Mouse (Mus musculus): Measurements from ENCODE around the gene Rab24.

DNA sequence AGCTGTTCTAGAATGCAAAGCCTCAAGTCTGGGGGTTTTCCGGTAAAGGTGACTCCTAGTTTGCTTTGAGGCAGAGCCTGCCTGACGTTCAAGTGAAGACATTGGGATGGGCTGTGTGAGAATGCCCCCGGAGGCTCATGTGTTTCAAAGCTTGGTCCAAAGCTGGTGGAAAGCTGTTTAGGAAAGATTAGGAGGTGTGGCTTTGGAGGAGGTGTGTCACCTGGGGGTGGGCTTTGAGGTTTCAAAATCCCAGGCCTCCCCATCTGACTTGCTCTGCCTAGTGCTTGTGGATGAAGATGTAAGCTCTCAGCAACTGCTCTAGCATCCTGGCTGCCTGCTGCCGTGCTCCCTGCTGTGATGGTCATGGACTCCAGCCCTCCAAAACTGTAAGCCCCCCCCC, 14.0 kb upstream of the Rab24 start:
- TF ChIP-seq POLR2A (IDR thresholded peaks at IDR 0.05; ENCODE audit: borderline replicate concordance, extremely low read depth, insufficient read depth, insufficient read length, poor library complexity, severe bottlenecking) (no peak), CTCF (IDR thresholded peaks at IDR 0.05; ENCODE audit: borderline replicate concordance, extremely low read depth, insufficient read depth, insufficient read length) (no peak)
